Mouse (Mus musculus): ENCODE measurements around the gene Cux2. TPM values are rescaled to one million over a fixed set of nuclear protein-coding genes. Genes with fewer than 3 reads are reported as not detected.

Gene Cux2
- polyA plus RNA-seq, 1 experiment from 2014 or later = 9.0 TPM

DNA sequence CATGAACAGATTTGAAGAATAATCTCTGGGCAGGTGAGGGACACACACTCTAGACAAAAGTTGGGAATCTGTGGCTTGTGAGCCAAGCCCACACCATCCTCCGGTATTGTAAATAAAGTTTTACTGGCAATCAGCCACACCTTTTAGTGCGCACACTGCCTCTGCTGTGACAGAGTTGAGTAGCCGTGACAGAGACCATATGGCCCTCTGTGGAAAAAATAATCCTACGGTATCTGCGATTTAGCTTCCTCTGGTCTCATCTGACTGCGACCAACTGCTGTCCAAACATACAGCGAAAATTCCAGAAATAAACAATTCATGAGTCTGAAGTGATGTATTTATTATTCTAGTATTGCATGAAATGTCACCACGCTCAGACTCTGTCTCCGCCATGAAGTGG lies 64.0 kb downstream of the Cux2 start:
- Histone ChIP-seq H3K4me1 (ENCODE audit: control insufficient read depth, insufficient read depth, low read length) (peaks cover 15% of the 10 kb centered on the region), H3K4me2 (replicated peaks; ENCODE audit: low read depth, low read length) (no peak overlapping the region), H3K9me3 (ENCODE audit: control insufficient read depth, low read depth, low read length) (no peaks in the 10 kb centered on the region), H3K9ac (replicated peaks; ENCODE audit: low read depth, low read length) (no peak overlapping the region), H3K27ac (ENCODE audit: low read length) (0 out of 2 replicates have a peak overlapping the region, but pooled peaks have one; percentile 23), H3K27me3 (ENCODE audit: control insufficient read depth, insufficient read depth, low read length) (no peaks in the 10 kb centered on the region), H3K4me3 (ENCODE audit: low read depth, low read length) (no peak overlapping the region), H3K36me3 (ENCODE audit: control insufficient read depth, insufficient read depth, low read length) (no peaks in the 10 kb centered on the region)
- WGBS = 39% methylated on average over 9 of the region's 9 CpGs
- peak; percentile 48; the same call in 1 of the 2 replicates for ATAC-seq (ENCODE audit: insufficient number of reproducible peaks, insufficient read depth, low FRiP score, low read depth)

DNA sequence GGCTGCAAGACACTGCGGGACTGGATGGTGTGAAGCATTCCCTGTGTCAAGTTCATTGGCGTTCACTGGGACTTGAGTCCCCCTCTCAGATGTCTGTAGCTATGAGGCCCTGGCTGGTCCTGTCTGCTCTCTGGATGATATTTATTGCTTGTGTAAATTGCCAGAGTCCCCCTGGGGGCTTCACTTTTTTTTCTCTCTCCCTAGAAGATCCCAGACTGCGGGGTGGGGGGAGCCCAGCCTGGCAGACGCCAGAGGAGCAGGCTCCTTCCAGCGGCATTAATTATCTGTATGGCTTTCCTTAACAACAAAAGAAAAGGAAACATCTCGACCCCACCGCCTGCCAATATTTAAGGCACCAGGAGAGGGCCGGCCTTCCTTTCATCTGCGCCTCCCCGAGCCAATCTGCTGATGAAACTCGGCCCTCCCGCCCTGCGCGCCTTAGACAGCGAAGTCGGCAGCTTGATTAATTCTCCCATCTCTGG lies 68.2 kb downstream of the Cux2 start:
- Histone ChIP-seq H3K9me3 (ENCODE audit: control insufficient read depth, low read depth, low read length) (no peaks in the 10 kb centered on the region), H3K4me2 (replicated peaks; ENCODE audit: low read depth, low read length) (0 out of 2 replicates have a peak overlapping the region, but pooled peaks have one; percentile 6), H3K36me3 (ENCODE audit: control insufficient read depth, insufficient read depth, low read length) (no peaks in the 10 kb centered on the region), H3K9ac (replicated peaks; ENCODE audit: low read depth, low read length) (no peak overlapping the region), H3K4me3 (ENCODE audit: low read depth, low read length) (no peak overlapping the region), H3K4me1 (ENCODE audit: control insufficient read depth, insufficient read depth, low read length) (peaks cover 11% of the 10 kb centered on the region), H3K27me3 (ENCODE audit: control insufficient read depth, insufficient read depth, low read length) (no peaks in the 10 kb centered on the region), H3K27ac (ENCODE audit: low read length) (peak overlapping the region; percentile 53)
- ATAC-seq (ENCODE audit: insufficient number of reproducible peaks, insufficient read depth, low FRiP score, low read depth) = no peak
- 7% methylated on average over 16 of the region's 16 CpGs for WGBS

DNA sequence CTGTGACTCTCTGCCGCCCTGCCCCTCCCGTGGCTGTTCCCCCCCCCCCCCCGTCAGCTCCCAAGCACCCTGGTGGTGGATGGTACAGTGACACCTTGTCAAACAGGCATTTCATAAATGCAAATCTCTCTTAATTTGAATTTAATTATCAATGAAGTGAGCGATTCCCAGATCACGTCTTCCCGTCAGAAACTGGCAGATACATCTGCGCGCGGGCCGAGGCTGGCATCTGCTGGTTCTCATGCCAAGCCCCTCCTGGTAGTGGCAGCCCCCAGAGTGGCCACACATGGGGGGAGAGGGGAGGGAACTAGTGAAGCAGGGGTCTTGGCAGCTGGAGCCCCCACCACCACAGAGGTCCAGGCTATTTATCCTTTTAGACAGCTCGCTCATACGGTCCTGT lies 73.6 kb downstream of the Cux2 start:
- H3K4me2 ChIP-seq (replicated peaks; ENCODE audit: low read depth, low read length) = no peak overlapping the region
- no peaks in the 10 kb centered on the region for H3K9me3 ChIP-seq (ENCODE audit: control insufficient read depth, low read depth, low read length)
- WGBS = 85% methylated on average over 12 of the region's 12 CpGs
- H3K27ac ChIP-seq (ENCODE audit: low read length) = no peak overlapping the region
- H3K27me3 ChIP-seq (ENCODE audit: control insufficient read depth, insufficient read depth, low read length) = no peaks in the 10 kb centered on the region
- peaks cover 16% of the 10 kb centered on the region for H3K4me1 ChIP-seq (ENCODE audit: control insufficient read depth, insufficient read depth, low read length)
- no peak for ATAC-seq (ENCODE audit: insufficient number of reproducible peaks, insufficient read depth, low FRiP score, low read depth)
- H3K36me3 ChIP-seq (ENCODE audit: control insufficient read depth, insufficient read depth, low read length) = no peaks in the 10 kb centered on the region
- no peak overlapping the region for H3K9ac ChIP-seq (replicated peaks; ENCODE audit: low read depth, low read length)
- H3K4me3 ChIP-seq (ENCODE audit: low read depth, low read length) = no peak overlapping the region

DNA sequence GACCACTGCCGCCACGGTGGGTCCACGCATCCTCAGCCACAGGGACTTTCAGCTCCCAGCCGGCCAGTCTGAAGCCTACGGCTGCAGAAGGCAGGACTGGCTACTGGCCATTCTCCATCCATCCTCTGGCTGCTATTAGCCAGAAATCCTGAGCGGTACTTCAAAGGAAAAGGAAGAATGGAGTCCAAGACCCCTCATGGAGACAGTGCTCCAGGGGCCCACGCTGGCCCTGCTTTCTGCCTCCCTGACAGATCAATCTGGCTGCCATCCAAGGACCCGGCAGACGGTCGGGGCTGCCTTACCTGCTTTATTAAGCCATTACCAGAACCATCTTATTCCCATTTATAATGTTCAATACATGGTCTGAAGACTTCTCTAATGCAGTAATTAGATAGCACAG lies 76.4 kb downstream of the Cux2 start:
- Histone ChIP-seq H3K9me3 (ENCODE audit: control insufficient read depth, low read depth, low read length) (no peaks in the 10 kb centered on the region), H3K27ac (ENCODE audit: low read length) (peak overlapping the region; percentile 39; the same call in 1 of the 2 replicates), H3K4me2 (replicated peaks; ENCODE audit: low read depth, low read length) (no peak overlapping the region), H3K4me3 (ENCODE audit: low read depth, low read length) (no peak overlapping the region), H3K36me3 (ENCODE audit: control insufficient read depth, insufficient read depth, low read length) (no peaks in the 10 kb centered on the region), H3K27me3 (ENCODE audit: control insufficient read depth, insufficient read depth, low read length) (no peaks in the 10 kb centered on the region), H3K4me1 (ENCODE audit: control insufficient read depth, insufficient read depth, low read length) (peaks cover 16% of the 10 kb centered on the region), H3K9ac (replicated peaks; ENCODE audit: low read depth, low read length) (no peak overlapping the region)
- 32% methylated on average over 10 of the region's 10 CpGs for WGBS
- ATAC-seq (ENCODE audit: insufficient number of reproducible peaks, insufficient read depth, low FRiP score, low read depth) = no peak

DNA sequence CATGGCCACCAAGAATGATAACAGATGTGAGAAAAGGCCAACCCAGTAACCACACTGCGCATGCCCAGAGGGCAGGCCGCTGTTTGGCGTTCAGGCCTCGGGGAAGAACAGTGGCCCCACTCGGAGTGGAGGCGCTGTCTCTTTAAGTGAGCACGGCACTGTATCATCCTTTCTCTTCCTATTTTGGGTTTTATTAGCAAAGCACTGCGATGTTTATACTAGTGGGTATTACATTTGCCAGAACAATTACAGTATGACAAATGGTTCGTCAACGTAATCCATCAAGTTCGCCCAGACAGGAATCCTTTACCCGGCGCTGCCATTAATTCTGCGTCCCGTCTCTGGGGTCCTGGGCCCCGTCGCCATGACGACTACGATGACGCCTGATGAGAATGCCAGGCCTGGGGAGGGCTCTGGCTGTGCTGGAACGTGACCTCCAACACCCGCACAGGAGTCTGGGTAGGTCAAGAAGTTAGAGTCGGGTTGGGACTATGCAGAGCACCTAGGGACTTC lies 77.2 kb downstream of the Cux2 start:
- Histone ChIP-seq H3K4me1 (ENCODE audit: control insufficient read depth, insufficient read depth, low read length) (peaks cover 16% of the 10 kb centered on the region), H3K9ac (replicated peaks; ENCODE audit: low read depth, low read length) (no peak overlapping the region), H3K36me3 (ENCODE audit: control insufficient read depth, insufficient read depth, low read length) (no peaks in the 10 kb centered on the region), H3K4me2 (replicated peaks; ENCODE audit: low read depth, low read length) (peak overlapping the region; percentile 23), H3K27me3 (ENCODE audit: control insufficient read depth, insufficient read depth, low read length) (no peaks in the 10 kb centered on the region), H3K27ac (ENCODE audit: low read length) (peak overlapping the region; percentile 16; the same call in 1 of the 2 replicates), H3K9me3 (ENCODE audit: control insufficient read depth, low read depth, low read length) (no peaks in the 10 kb centered on the region), H3K4me3 (ENCODE audit: low read depth, low read length) (no peak overlapping the region)
- 12% methylated on average over 23 of the region's 23 CpGs for WGBS
- peak; percentile 46; the same call in 1 of the 2 replicates for ATAC-seq (ENCODE audit: insufficient number of reproducible peaks, insufficient read depth, low FRiP score, low read depth)

DNA sequence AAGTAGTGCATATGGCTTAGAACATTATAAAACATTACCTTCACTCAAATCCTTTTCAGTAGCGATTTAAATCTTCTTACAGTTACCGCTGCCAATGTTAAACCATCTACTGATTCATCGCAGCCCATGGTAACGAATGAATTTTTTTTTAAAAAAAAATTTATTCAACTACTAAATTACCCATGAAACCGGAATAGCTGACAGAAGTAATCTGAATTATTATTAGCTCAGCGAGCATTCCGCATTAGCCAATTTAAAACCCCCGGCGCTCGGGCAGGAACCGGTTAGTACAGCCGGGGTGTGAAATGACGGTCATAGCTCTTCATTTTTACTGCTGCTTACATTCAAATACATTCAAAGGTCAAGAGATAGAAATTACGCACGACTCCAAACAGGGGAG lies 80.9 kb downstream of the Cux2 start:
- Histone ChIP-seq H3K4me2 (replicated peaks; ENCODE audit: low read depth, low read length) (no peak overlapping the region), H3K27me3 (ENCODE audit: control insufficient read depth, insufficient read depth, low read length) (no peaks in the 10 kb centered on the region), H3K4me1 (ENCODE audit: control insufficient read depth, insufficient read depth, low read length) (peaks cover 28% of the 10 kb centered on the region), H3K9ac (replicated peaks; ENCODE audit: low read depth, low read length) (no peak overlapping the region), H3K4me3 (ENCODE audit: low read depth, low read length) (no peak overlapping the region), H3K36me3 (ENCODE audit: control insufficient read depth, insufficient read depth, low read length) (no peaks in the 10 kb centered on the region), H3K9me3 (ENCODE audit: control insufficient read depth, low read depth, low read length) (no peaks in the 10 kb centered on the region), H3K27ac (ENCODE audit: low read length) (no peak overlapping the region)
- ATAC-seq (ENCODE audit: insufficient number of reproducible peaks, insufficient read depth, low FRiP score, low read depth) = no peak
- 52% methylated on average over 15 of the region's 15 CpGs for WGBS

DNA sequence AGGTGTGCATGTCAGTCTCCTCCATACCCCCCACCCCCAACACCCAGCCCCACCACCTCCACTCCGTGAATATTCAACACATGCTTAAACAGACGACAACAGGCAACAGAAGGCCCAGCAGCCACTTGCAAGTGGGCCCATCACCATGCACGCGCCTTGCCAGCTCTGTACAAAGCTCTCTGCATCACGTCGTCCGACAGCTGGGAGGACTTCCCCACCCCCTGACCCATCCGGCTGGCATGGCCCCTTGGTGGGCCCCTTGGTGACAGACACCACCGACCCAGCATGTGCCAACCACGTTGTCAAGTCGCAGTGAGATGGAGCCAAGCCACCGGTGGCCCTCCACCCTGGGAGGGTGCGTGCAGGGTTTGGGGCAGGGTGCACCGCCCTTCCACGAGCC lies 81.5 kb downstream of the Cux2 start:
- no peaks in the 10 kb centered on the region for H3K27me3 ChIP-seq (ENCODE audit: control insufficient read depth, insufficient read depth, low read length)
- 75% methylated on average over 15 of the region's 15 CpGs for WGBS
- no peaks in the 10 kb centered on the region for H3K9me3 ChIP-seq (ENCODE audit: control insufficient read depth, low read depth, low read length)
- H3K9ac ChIP-seq (replicated peaks; ENCODE audit: low read depth, low read length) = no peak overlapping the region
- H3K27ac ChIP-seq (ENCODE audit: low read length) = no peak overlapping the region
- H3K4me2 ChIP-seq (replicated peaks; ENCODE audit: low read depth, low read length) = no peak overlapping the region
- no peak for ATAC-seq (ENCODE audit: insufficient number of reproducible peaks, insufficient read depth, low FRiP score, low read depth)
- peaks cover 26% of the 10 kb centered on the region for H3K4me1 ChIP-seq (ENCODE audit: control insufficient read depth, insufficient read depth, low read length)
- no peak overlapping the region for H3K4me3 ChIP-seq (ENCODE audit: low read depth, low read length)
- no peaks in the 10 kb centered on the region for H3K36me3 ChIP-seq (ENCODE audit: control insufficient read depth, insufficient read depth, low read length)

DNA sequence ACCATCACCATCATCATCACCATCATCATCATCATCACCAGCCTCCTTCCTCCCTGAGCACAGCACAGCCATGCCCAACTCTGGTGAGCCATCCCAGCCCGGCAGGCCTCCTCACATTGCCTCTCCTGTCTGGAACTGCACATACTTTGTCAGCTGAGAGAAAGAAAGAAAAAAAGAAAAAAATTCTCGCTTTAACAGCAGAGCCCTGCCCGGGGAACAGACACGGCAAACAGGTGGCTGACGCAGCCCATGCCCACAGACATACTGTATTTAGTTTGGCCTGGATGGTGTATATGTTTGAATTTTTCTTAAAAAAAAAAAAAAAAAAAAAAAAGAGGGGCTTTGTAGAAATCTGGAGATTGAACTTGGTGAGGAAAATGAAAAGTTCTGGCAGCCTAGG lies 82.4 kb downstream of the Cux2 start:
- H3K4me1 ChIP-seq (ENCODE audit: control insufficient read depth, insufficient read depth, low read length) = peaks cover 17% of the 10 kb centered on the region
- 40% methylated on average over 5 of the region's 5 CpGs for WGBS
- no peaks in the 10 kb centered on the region for H3K9me3 ChIP-seq (ENCODE audit: control insufficient read depth, low read depth, low read length)
- no peak overlapping the region for H3K4me3 ChIP-seq (ENCODE audit: low read depth, low read length)
- no peak for ATAC-seq (ENCODE audit: insufficient number of reproducible peaks, insufficient read depth, low FRiP score, low read depth)
- H3K36me3 ChIP-seq (ENCODE audit: control insufficient read depth, insufficient read depth, low read length) = no peaks in the 10 kb centered on the region
- no peaks in the 10 kb centered on the region for H3K27me3 ChIP-seq (ENCODE audit: control insufficient read depth, insufficient read depth, low read length)
- no peak overlapping the region for H3K4me2 ChIP-seq (replicated peaks; ENCODE audit: low read depth, low read length)
- no peak overlapping the region for H3K9ac ChIP-seq (replicated peaks; ENCODE audit: low read depth, low read length)
- no peak overlapping the region for H3K27ac ChIP-seq (ENCODE audit: low read length)

DNA sequence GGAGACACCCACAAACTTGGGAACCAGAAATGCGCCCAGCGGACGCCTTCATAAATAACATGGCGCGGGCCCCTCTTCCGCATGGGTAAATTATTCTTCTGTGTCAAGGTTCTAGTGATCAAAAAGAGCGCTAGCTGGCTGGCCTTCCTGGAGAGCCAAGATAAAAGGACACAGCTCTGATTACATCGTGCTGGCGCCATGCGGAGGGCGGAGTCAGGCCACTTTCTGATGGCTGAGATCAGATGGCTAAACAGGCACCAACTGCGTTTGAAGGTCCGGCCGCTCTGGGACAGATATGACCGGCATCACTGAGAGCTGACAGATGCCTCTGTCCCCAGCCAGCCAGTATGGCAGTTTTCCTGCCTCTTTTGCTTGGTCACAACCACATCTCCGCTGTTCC lies 83.0 kb downstream of the Cux2 start:
- ATAC-seq (ENCODE audit: insufficient number of reproducible peaks, insufficient read depth, low FRiP score, low read depth) = no peak

More for the DNA sequence above, 83.0 kb downstream of the Cux2 start:
- H3K9me3 ChIP-seq (ENCODE audit: control insufficient read depth, low read depth, low read length) = no peaks in the 10 kb centered on the region
- H3K27me3 ChIP-seq (ENCODE audit: control insufficient read depth, insufficient read depth, low read length) = no peaks in the 10 kb centered on the region
- WGBS = 28% methylated on average over 16 of the region's 16 CpGs
- H3K9ac ChIP-seq (replicated peaks; ENCODE audit: low read depth, low read length) = no peak overlapping the region
- peaks cover 12% of the 10 kb centered on the region; the same call in 1 of the 2 replicates for H3K4me1 ChIP-seq (ENCODE audit: control insufficient read depth, insufficient read depth, low read length)
- no peak overlapping the region for H3K4me2 ChIP-seq (replicated peaks; ENCODE audit: low read depth, low read length)
- H3K36me3 ChIP-seq (ENCODE audit: control insufficient read depth, insufficient read depth, low read length) = no peaks in the 10 kb centered on the region
- no peak overlapping the region for H3K4me3 ChIP-seq (ENCODE audit: low read depth, low read length)
- no peak overlapping the region for H3K27ac ChIP-seq (ENCODE audit: low read length)

Measured in stomach, embryonic 14.5 days (tissue).